Comparison of ENCODE assay signal across 8 mouse cellular contexts in genomic region chr9:57162496-57162895, GRCm38 (mm10). TPM values are rescaled to one million over a fixed set of nuclear protein-coding genes. Genes with fewer than 3 reads are reported as not detected.
DNase-seq lines count a peak whose midpoint lies in the region; ATAC-seq and TF ChIP-seq lines count a peak whose summit lies in the region.

No protein-coding gene starts in this region.

- intact Hi-C loops in left cerebral cortex, postnatal 25 days (cut with DNase I) = loop anchor here (2.0 to 5.0 kb wide), 2 partner anchors 56 to 270 kb away; no protein-coding TSS in a partner anchor

- no peak overlapping the region for H3K4me3 ChIP-seq in kidney, embryonic 14.5 days (ENCODE audit: low read length)
- no peak overlapping the region for H3K4me3 ChIP-seq in ES-Bruce4 (ENCODE audit: low read depth, low read length)

- H3K4me2 ChIP-seq in kidney, embryonic 14.5 days (replicated peaks; ENCODE audit: low read depth, low read length) = no peak overlapping the region

- H3K9ac ChIP-seq in kidney, embryonic 14.5 days (ENCODE audit: low read depth, low read length) = no peak overlapping the region
- H3K9ac ChIP-seq in ES-Bruce4 (ENCODE audit: low read depth, poor library complexity, severe bottlenecking) = no peak overlapping the region

- ATAC-seq in kidney, embryonic 14.5 days (ENCODE audit: low FRiP score, low TSS enrichment) = no peak

- no peak for TF ChIP-seq EP300 in ES-Bruce4 (IDR thresholded peaks at IDR 0.05; ENCODE audit: insufficient read depth, low read depth, low read length)

- no peaks in the 10 kb centered on the region for H3K27me3 ChIP-seq in kidney, embryonic 14.5 days (ENCODE audit: control insufficient read depth, insufficient read depth, low read length)
- H3K27me3 ChIP-seq in ES-Bruce4 (ENCODE audit: control insufficient read depth, insufficient read depth, low read length, poor library complexity, severe bottlenecking) = no peaks in the 10 kb centered on the region

- peak; percentile 31 for DNase-seq in kidney, adult 18-20 months
- peak; percentile 54 for DNase-seq in brain, embryonic 14.5 days (ENCODE audit: low read depth)
- DNase-seq in lung, postnatal 36 days = peak; percentile 26
- no peak for DNase-seq in urinary bladder, postnatal 4 days (ENCODE audit: low spot score in 2 of 2)
- no peak for DNase-seq in layer of hippocampus, postnatal 36 days
- DNase-seq in left cerebral cortex, postnatal 25 days (ENCODE audit: low spot score in 2 of 2) = no peak

- TF ChIP-seq CTCF in ES-Bruce4 (IDR thresholded peaks at IDR 0.05; ENCODE audit: low read depth, low read length) = peak; percentile 76
- TF ChIP-seq CTCF in brain, embryonic 14.5 days (IDR thresholded peaks at IDR 0.05; ENCODE audit: borderline replicate concordance, extremely low read depth, insufficient read depth, insufficient read length) = peak; percentile 60; the same call in 1 of the 2 replicates

- peaks cover 3% of the 10 kb centered on the region; the same call in 1 of the 2 replicates for H3K4me1 ChIP-seq in kidney, embryonic 14.5 days (ENCODE audit: control insufficient read depth, insufficient read depth, low read length)
- H3K4me1 ChIP-seq in ES-Bruce4 (ENCODE audit: control insufficient read depth, insufficient read depth, low read length) = peaks cover 6% of the 10 kb centered on the region

- no peaks in the 10 kb centered on the region for H3K36me3 ChIP-seq in kidney, embryonic 14.5 days (ENCODE audit: control insufficient read depth, insufficient read depth, low read length)
- no peaks in the 10 kb centered on the region for H3K36me3 ChIP-seq in ES-Bruce4 (ENCODE audit: control insufficient read depth, insufficient read depth, low read length, poor library complexity, severe bottlenecking)

- TF ChIP-seq POLR2A in ES-Bruce4 (IDR thresholded peaks at IDR 0.05; ENCODE audit: insufficient read depth, low read length) = no peak
- TF ChIP-seq POLR2A in brain, embryonic 14.5 days (IDR thresholded peaks at IDR 0.05; ENCODE audit: borderline replicate concordance, extremely low read depth, insufficient read depth, insufficient read length, poor library complexity, severe bottlenecking) = no peak

- H3K27ac ChIP-seq in kidney, embryonic 14.5 days (ENCODE audit: low read depth, low read length) = no peak overlapping the region
- H3K27ac ChIP-seq in ES-Bruce4 (ENCODE audit: insufficient read depth, low read length) = no peak overlapping the region

- H3K9me3 ChIP-seq in kidney, embryonic 14.5 days (ENCODE audit: control insufficient read depth, low read length) = no peaks in the 10 kb centered on the region
- H3K9me3 ChIP-seq in ES-Bruce4 (replicated peaks; ENCODE audit: control insufficient read depth, insufficient read depth, low read length, poor library complexity, severe bottlenecking) = no peaks in the 10 kb centered on the region

- WGBS in kidney, embryonic 14.5 days = 18% methylated on average over 3 of the region's 3 CpGs

RNA-seq across cellular contexts. Expression of gene Commd4, which starts 4.4 kb away (rescaled TPM):
- polyA plus RNA-seq in kidney, embryonic 14.5 days (2014; fragmentation: Nextera tagmentation; extraction: Ambion mirVana) = 99.0 and 137 TPM in 2 replicates
- 56.8 and 64.1 TPM in 2 replicates for polyA plus RNA-seq in ES-Bruce4 (2011; ENCODE audit: insufficient read depth, insufficient read length, low read depth, missing spikeins)
- 174 and 315 TPM in 2 replicates for polyA plus RNA-seq in brain, embryonic 14.5 days (2012; rRNA removed)
- 10 to 100 TPM; 83.4 to 89.3 TPM for total RNA-seq in layer of hippocampus, postnatal 36 days (2021)
- 10 to 100 TPM; 85.5 to 86.4 TPM for total RNA-seq in left cerebral cortex, postnatal 25 days (2021)

RNA-seq across cellular contexts. Expression of gene Neil1, which starts 14.4 kb away (rescaled TPM):
- polyA plus RNA-seq in kidney, embryonic 14.5 days (2014; fragmentation: Nextera tagmentation; extraction: Ambion mirVana) = 7.0 and 7.5 TPM in 2 replicates
- polyA plus RNA-seq in ES-Bruce4 (2011; ENCODE audit: insufficient read depth, insufficient read length, low read depth, missing spikeins) = 7.9 and 10.4 TPM in 2 replicates
- polyA plus RNA-seq in brain, embryonic 14.5 days (2012; rRNA removed) = 12.7 and 16.0 TPM in 2 replicates
- 1 to 10 TPM; 7.7 to 8.5 TPM for total RNA-seq in layer of hippocampus, postnatal 36 days (2021)
- 10 to 100 TPM in 1 of 2 experiments, 1 to 10 TPM in 1; 8.8 to 10.6 TPM for total RNA-seq in left cerebral cortex, postnatal 25 days (2021)

RNA-seq across cellular contexts. Expression of gene Man2c1, which starts 32.0 kb away (rescaled TPM):
- 28.5 and 38.7 TPM in 2 replicates for polyA plus RNA-seq in kidney, embryonic 14.5 days (2014; fragmentation: Nextera tagmentation; extraction: Ambion mirVana)
- 79.9 and 86.8 TPM in 2 replicates for polyA plus RNA-seq in ES-Bruce4 (2011; ENCODE audit: insufficient read depth, insufficient read length, low read depth, missing spikeins)
- 204 and 254 TPM in 2 replicates for polyA plus RNA-seq in brain, embryonic 14.5 days (2012; rRNA removed)
- total RNA-seq in layer of hippocampus, postnatal 36 days (2021) = 100 to 1,000 TPM; 145 to 168 TPM
- total RNA-seq in left cerebral cortex, postnatal 25 days (2021) = 100 to 1,000 TPM; 107 to 142 TPM

Comparison
In these comparisons a context has a peak if more than half of its experiments do, and no peak if none do; other contexts are left out.
1. DNase-seq: peak in kidney, adult 18-20 months (single experiment), brain, embryonic 14.5 days (single experiment) and lung, postnatal 36 days (single experiment); none in urinary bladder, postnatal 4 days (0 of 2), layer of hippocampus, postnatal 36 days (0 of 2) and left cerebral cortex, postnatal 25 days (0 of 2).